21 mouse cellular contexts compared by ENCODE assay signal in the genomic region with DNA sequence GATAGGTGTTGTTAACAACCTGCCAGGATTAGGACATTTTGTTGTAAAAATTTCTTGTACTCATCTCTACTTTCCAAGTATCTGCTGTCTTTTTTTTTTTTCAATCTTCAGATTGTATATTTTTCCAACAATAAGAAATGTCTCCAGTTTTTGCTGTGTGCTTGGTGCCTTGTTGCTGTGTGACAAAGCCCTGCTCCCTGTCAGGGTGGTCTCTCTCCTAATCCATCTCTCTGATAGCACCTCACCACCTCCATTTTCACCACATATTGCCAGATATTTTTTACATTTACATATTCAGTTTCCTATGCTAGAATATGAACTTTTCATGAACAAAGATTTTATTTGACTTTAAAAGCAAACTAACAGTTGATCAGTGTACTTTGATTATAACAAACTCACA. TPM values are rescaled to one million over a fixed set of nuclear protein-coding genes. Genes with fewer than 3 reads are reported as not detected.
DNase-seq lines count a peak whose midpoint lies in the region; ATAC-seq and TF ChIP-seq lines count a peak whose summit lies in the region.
"Had no signal": no experiment of that assay in that cellular context is flagged by ENCODE, and none has a peak within 500 bp of the region (broad histone marks: within the 10 kb centered on the region; RNA-seq: fewer than 3 reads in every experiment).

No protein-coding gene starts in this region.

- ATAC-seq in lung, embryonic 14.5 days (ENCODE audit: insufficient read depth) = peak; percentile 71; the same call in 1 of the 2 replicates
- ATAC-seq in lung, embryonic 15.5 days (ENCODE audit: borderline replicate concordance, extremely low read depth, low FRiP score, low TSS enrichment) = no peak; the same call in 1 of the 2 replicates
- peak; percentile 68; the same call in 1 of the 2 replicates for ATAC-seq in lung, embryonic 16.5 days (ENCODE audit: low read depth)
- ATAC-seq in lung, postnatal 0 days = no peak
- ATAC-seq: activated CD4-positive, CD25-positive, alpha-beta regulatory T cell, adult 4 months; CD4-positive, CD25-positive, alpha-beta regulatory T cell, adult 4 months; Patski had no signal

- no peaks in the 10 kb centered on the region for H3K36me3 ChIP-seq in lung, embryonic 14.5 days (ENCODE audit: insufficient read depth)
- H3K36me3 ChIP-seq in lung, embryonic 15.5 days = no peaks in the 10 kb centered on the region
- no peaks in the 10 kb centered on the region for H3K36me3 ChIP-seq in lung, embryonic 16.5 days (ENCODE audit: control insufficient read depth, insufficient read depth, low read length)
- H3K36me3 ChIP-seq in lung, postnatal 0 days (ENCODE audit: insufficient read depth, low read length) = no peaks in the 10 kb centered on the region
- H3K36me3 ChIP-seq: G1E had no signal

- peak; percentile 45 for DNase-seq in lung, embryonic 14.5 days
- DNase-seq in lung, adult 2 months = no peak
- no peak for DNase-seq in lung, postnatal 14 days
- no peak for DNase-seq in lung, postnatal 0 days (ENCODE audit: low spot score)
- DNase-seq: adrenal gland, adult 2 months; adrenal gland, adult 8-10 months; adrenal gland, postnatal 10 days; adrenal gland, postnatal 14 days; adrenal gland, postnatal 25 days; adrenal gland, postnatal 36 days; B cell, adult 2 months; cerebellum, adult 11 months; cerebellum, adult 11-12 months; cerebellum, adult 18-20 months had no signal

- TF ChIP-seq EP300 in lung, postnatal 0 days (IDR thresholded peaks at IDR 0.05) = no peak

- no peaks in the 10 kb centered on the region for H3K9me3 ChIP-seq in lung, embryonic 14.5 days (ENCODE audit: low read depth, low read length)
- H3K9me3 ChIP-seq in lung, embryonic 15.5 days = no peaks in the 10 kb centered on the region
- no peaks in the 10 kb centered on the region for H3K9me3 ChIP-seq in lung, embryonic 16.5 days (ENCODE audit: control insufficient read depth, low read length)
- no peaks in the 10 kb centered on the region for H3K9me3 ChIP-seq in lung, postnatal 0 days (ENCODE audit: low read length)
- H3K9me3 ChIP-seq: G1E had no signal

- TF ChIP-seq CTCF in lung, embryonic 14.5 days (IDR thresholded peaks at IDR 0.05; ENCODE audit: low read depth) = no peak
- TF ChIP-seq CTCF in lung, adult 2 months (IDR thresholded peaks at IDR 0.05; ENCODE audit: insufficient read depth, low read length) = no peak
- TF ChIP-seq CTCF in lung, postnatal 0 days (IDR thresholded peaks at IDR 0.05) = no peak

- H3K9ac ChIP-seq in lung, embryonic 14.5 days = no peak overlapping the region
- H3K9ac ChIP-seq in lung, embryonic 15.5 days = no peak overlapping the region
- H3K9ac ChIP-seq in lung, embryonic 16.5 days (ENCODE audit: low read length) = no peak overlapping the region
- no peak overlapping the region for H3K9ac ChIP-seq in lung, postnatal 0 days (replicated peaks; ENCODE audit: low read depth)

- H3K4me2 ChIP-seq in lung, embryonic 14.5 days = no peak overlapping the region
- H3K4me2 ChIP-seq in lung, embryonic 15.5 days = no peak overlapping the region
- no peak overlapping the region for H3K4me2 ChIP-seq in lung, embryonic 16.5 days (ENCODE audit: low read depth, low read length)
- H3K4me2 ChIP-seq in lung, postnatal 0 days (replicated peaks; ENCODE audit: low read depth, low read length) = no peak overlapping the region

- H3K4me3 ChIP-seq in lung, embryonic 14.5 days (ENCODE audit: low read depth, low read length) = no peak overlapping the region
- H3K4me3 ChIP-seq in lung, adult 2 months (replicated peaks; ENCODE audit: extremely low read depth, low read depth, low read length) = no peak overlapping the region
- no peak overlapping the region for H3K4me3 ChIP-seq in lung, embryonic 15.5 days
- no peak overlapping the region for H3K4me3 ChIP-seq in lung, embryonic 16.5 days (ENCODE audit: low read length)
- no peak overlapping the region for H3K4me3 ChIP-seq in lung, postnatal 0 days (ENCODE audit: low read depth, low read length)

- TF ChIP-seq POLR2A in lung, adult 2 months (IDR thresholded peaks at IDR 0.05; ENCODE audit: borderline replicate concordance, extremely low read depth, low read depth, low read length) = no peak

- H3K27me3 ChIP-seq in lung, embryonic 14.5 days (ENCODE audit: insufficient read depth, low read length) = no peaks in the 10 kb centered on the region
- H3K27me3 ChIP-seq in lung, embryonic 15.5 days = no peaks in the 10 kb centered on the region
- no peaks in the 10 kb centered on the region for H3K27me3 ChIP-seq in lung, embryonic 16.5 days (ENCODE audit: control insufficient read depth, insufficient read depth, low read depth, low read length)
- no peaks in the 10 kb centered on the region for H3K27me3 ChIP-seq in lung, postnatal 0 days (replicated peaks; ENCODE audit: insufficient read depth, low read length)
- H3K27me3 ChIP-seq: CH12.LX, Patski had no signal

- H3K4me1 ChIP-seq in lung, embryonic 14.5 days (ENCODE audit: insufficient read depth) = no peaks in the 10 kb centered on the region
- H3K4me1 ChIP-seq in lung, adult 2 months (ENCODE audit: control insufficient read depth, insufficient read depth, low read length) = no peaks in the 10 kb centered on the region
- H3K4me1 ChIP-seq in lung, embryonic 15.5 days = peaks cover 12% of the 10 kb centered on the region
- peaks cover 10% of the 10 kb centered on the region for H3K4me1 ChIP-seq in lung, embryonic 16.5 days (replicated peaks; ENCODE audit: control insufficient read depth, insufficient read depth, low read length)
- no peaks in the 10 kb centered on the region; the same call in 1 of the 2 replicates for H3K4me1 ChIP-seq in lung, postnatal 0 days (ENCODE audit: insufficient read depth, low read depth, low read length)

- H3K27ac ChIP-seq in lung, embryonic 14.5 days (ENCODE audit: low read depth) = peak overlapping the region; percentile 10; the same call in 1 of the 2 replicates
- 0 out of 2 replicates have a peak overlapping the region, but pooled peaks have one; percentile 11 for H3K27ac ChIP-seq in lung, embryonic 15.5 days
- H3K27ac ChIP-seq in lung, embryonic 16.5 days (ENCODE audit: low read length) = peak overlapping the region; percentile 24
- no peak overlapping the region for H3K27ac ChIP-seq in lung, postnatal 0 days (ENCODE audit: low read length)

RNA-seq across cellular contexts. Expression of gene Spred1, which starts 50.1 kb away (rescaled TPM):
- 33.6 and 33.7 TPM in 2 replicates for polyA plus RNA-seq in lung, embryonic 14.5 days (2014; fragmentation: Nextera tagmentation; extraction: Ambion mirVana)
- 7.4 and 8.4 TPM in 2 replicates for polyA plus RNA-seq in lung, adult 2 months (2012; rRNA removed)
- polyA plus RNA-seq in lung, embryonic 15.5 days (2015; fragmentation: Nextera tagmentation; extraction: Ambion mirVana) = 18.4 and 20.6 TPM in 2 replicates
- 9.8 and 10.4 TPM in 2 replicates for polyA plus RNA-seq in lung, embryonic 16.5 days (2015; fragmentation: Nextera tagmentation; extraction: Ambion mirVana)
- 12.5 and 17.3 TPM in 2 replicates for polyA plus RNA-seq in lung, postnatal 0 days (2015; fragmentation: Nextera tagmentation; extraction: Ambion mirVana)

Comparison
In these comparisons a context has a peak if more than half of its experiments do, and no peak if none do; other contexts are left out.
1. ATAC-seq: peak in lung, embryonic 14.5 days (single experiment) and lung, embryonic 16.5 days (single experiment); none in lung, embryonic 15.5 days (single experiment) and lung, postnatal 0 days (single experiment).